Mouse (Mus musculus) testis, adult 2 months (tissue): ENCODE data around the gene Thada.

ENCODE experiments used
- CTCF ChIP-seq: fragments of 200-500 bp; IDR thresholded peaks from 2 replicates; pipeline ENCODE4 v1.5.1; 2012; ENCODE audit warnings: low read depth, mild to moderate bottlenecking, inconsistent platforms, low read length, moderate library complexity; ENCODE audit not compliant: control insufficient read depth, insufficient read depth, insufficient replicate concordance
- POLR2A ChIP-seq: fragments of 200-500 bp; IDR thresholded peaks from 2 replicates; pipeline ENCODE4 v1.6.1; 2012; ENCODE audit warnings: low read depth, mild to moderate bottlenecking, inconsistent platforms, low read length, moderate library complexity; ENCODE audit not compliant: control insufficient read depth

DNA sequence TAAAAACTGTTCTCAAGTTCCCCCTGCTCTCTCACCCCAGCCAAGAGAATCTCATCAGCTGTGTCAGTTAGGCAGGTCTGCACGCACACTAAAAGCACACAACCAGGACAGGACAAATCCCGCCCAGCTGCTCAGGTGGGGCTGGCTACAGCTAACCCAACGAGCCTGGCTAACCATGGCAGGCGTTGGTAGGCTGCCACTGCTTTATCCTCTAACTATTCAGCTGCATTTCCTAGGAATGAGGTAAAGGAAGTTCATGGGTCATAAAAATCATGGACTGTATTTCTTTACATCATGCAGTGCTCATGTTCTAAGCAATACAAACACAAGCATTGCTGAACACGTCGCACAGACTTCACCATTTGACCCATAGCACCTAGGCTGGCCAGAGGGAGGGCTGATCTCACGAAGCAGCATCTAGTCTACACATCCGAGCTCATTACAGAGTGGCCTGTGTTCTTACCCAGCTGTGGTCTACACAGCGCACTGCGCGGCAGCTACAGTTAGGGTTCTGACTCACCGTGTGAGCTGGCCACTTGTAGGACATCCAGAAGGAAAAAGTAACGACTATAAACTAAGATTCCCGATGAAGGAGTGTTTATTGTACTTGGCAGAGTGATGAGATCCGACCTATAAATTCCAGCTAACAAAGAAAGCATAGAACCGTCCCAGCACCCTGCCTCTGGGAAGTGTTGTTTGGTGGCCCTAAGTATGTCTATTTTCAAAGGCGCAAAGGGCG is 221.7 kb downstream of the Thada start:
- no peak for TF ChIP-seq CTCF
- TF ChIP-seq POLR2A = no peak
